Mouse (Mus musculus): ENCODE results near the gene Jmjd8. TPM values are rescaled to one million over a fixed set of nuclear protein-coding genes. Genes with fewer than 3 reads are reported as not detected.

Gene Jmjd8
- polyA plus RNA-seq, 1 experiment from 2014 or later: 72.8 TPM

GRCm38 (mm10) chr17:25809606-25810340 lies 18.9 kb upstream of the Jmjd8 start:
- ATAC-seq: peak; percentile 74
- 5% methylated on average over 25 of the region's 25 CpGs for WGBS
- Histone ChIP-seq H3K27me3 (peaks cover 6% of the 10 kb centered on the region; the same call in 1 of the 2 replicates), H3K9me3 (no peaks in the 10 kb centered on the region), H3K4me3 (replicated peaks) (peak overlapping the region; percentile 88), H3K4me1 (replicated peaks) (peaks cover 52% of the 10 kb centered on the region), H3K36me3 (no peaks in the 10 kb centered on the region), H3K9ac (replicated peaks) (peak overlapping the region; percentile 96), H3K27ac (peak overlapping the region; percentile 99), H3K4me2 (replicated peaks) (peak overlapping the region; percentile 88)

GRCm38 (mm10) chr17:25810890-25811289 lies 17.8 kb upstream of the Jmjd8 start:
- peaks cover 52% of the 10 kb centered on the region for H3K4me1 ChIP-seq (replicated peaks)
- no peak for ATAC-seq
- 69% methylated on average over 4 of the region's 4 CpGs for WGBS
- H3K27me3 ChIP-seq: peaks cover 6% of the 10 kb centered on the region; the same call in 1 of the 2 replicates
- no peak overlapping the region for H3K27ac ChIP-seq
- H3K36me3 ChIP-seq: no peaks in the 10 kb centered on the region
- H3K4me2 ChIP-seq (replicated peaks): peak overlapping the region; percentile 88
- peak overlapping the region; percentile 96; the same call in 1 of the 2 replicates for H3K9ac ChIP-seq (replicated peaks)
- peak overlapping the region; percentile 88 for H3K4me3 ChIP-seq (replicated peaks)
- no peaks in the 10 kb centered on the region for H3K9me3 ChIP-seq

- H3K27me3 ChIP-seq: peaks cover 24% of the 10 kb centered on the region
- H3K27ac ChIP-seq: no peak overlapping the region
- peak overlapping the region; percentile 65 for H3K9ac ChIP-seq (replicated peaks)
- H3K9me3 ChIP-seq: no peaks in the 10 kb centered on the region
- H3K36me3 ChIP-seq: peaks cover 25% of the 10 kb centered on the region
- WGBS: 3% methylated on average over 20 of the region's 20 CpGs
- H3K4me1 ChIP-seq (replicated peaks): peaks cover 46% of the 10 kb centered on the region
- H3K4me3 ChIP-seq (replicated peaks): peak overlapping the region; percentile 17
- H3K4me2 ChIP-seq (replicated peaks): peak overlapping the region; percentile 39
- no peak for ATAC-seq
These were observed 15.2 kb upstream of the Jmjd8 start for GRCm38 (mm10) chr17:25813471-25813870.

- 90% methylated on average over 11 of the region's 11 CpGs for WGBS
- H3K9ac ChIP-seq (replicated peaks): no peak overlapping the region
- no peaks in the 10 kb centered on the region for H3K9me3 ChIP-seq
- H3K4me1 ChIP-seq (replicated peaks): peaks cover 18% of the 10 kb centered on the region
- peaks cover 41% of the 10 kb centered on the region for H3K27me3 ChIP-seq
- no peak overlapping the region for H3K27ac ChIP-seq
- peaks cover 44% of the 10 kb centered on the region for H3K36me3 ChIP-seq
- no peak for ATAC-seq
- H3K4me3 ChIP-seq (replicated peaks): no peak overlapping the region
- no peak overlapping the region for H3K4me2 ChIP-seq (replicated peaks)
These were observed 11.0 kb upstream of the Jmjd8 start for GRCm38 (mm10) chr17:25817662-25818061.

GRCm38 (mm10) chr17:25818851-25819780 lies 9.6 kb upstream of the Jmjd8 start:
- peaks cover 44% of the 10 kb centered on the region for H3K36me3 ChIP-seq
- 8% methylated on average over 44 of the region's 46 CpGs for WGBS
- H3K27me3 ChIP-seq: peaks cover 41% of the 10 kb centered on the region
- H3K9ac ChIP-seq (replicated peaks): 0 out of 2 replicates have a peak overlapping the region, but pooled peaks have one; percentile 23
- H3K27ac ChIP-seq: no peak overlapping the region
- H3K4me1 ChIP-seq (replicated peaks): peaks cover 14% of the 10 kb centered on the region
- H3K4me2 ChIP-seq (replicated peaks): 0 out of 2 replicates have a peak overlapping the region, but pooled peaks have one; percentile 11
- H3K4me3 ChIP-seq (replicated peaks): 0 out of 2 replicates have a peak overlapping the region, but pooled peaks have one; percentile 5
- no peak for ATAC-seq
- H3K9me3 ChIP-seq: no peaks in the 10 kb centered on the region

GRCm38 (mm10) chr17:25823452-25823851 lies 5.2 kb upstream of the Jmjd8 start, which contains the start of gene Wdr24:
Wdr24 (plus strand) TSS chr17:25823627.
- Histone ChIP-seq H3K4me2 (replicated peaks) (peak within 1 kb of the TSS; percentile 99), H3K36me3 (peaks cover 48% of the 10 kb centered on the region), H3K4me1 (replicated peaks) (peaks cover 52% of the 10 kb centered on the region), H3K9ac (replicated peaks) (peak within 1 kb of the TSS; percentile 83), H3K4me3 (replicated peaks) (peak within 1 kb of the TSS; percentile 66), H3K27ac (peak within 1 kb of the TSS; percentile 72), H3K9me3 (no peaks in the 10 kb centered on the region), H3K27me3 (peaks cover 23% of the 10 kb centered on the region)
- WGBS: under 1% methylated on average over 18 of the region's 18 CpGs
- peak; percentile 68 for ATAC-seq

GRCm38 (mm10) chr17:25824362-25825142 lies 4.1 kb upstream of the Jmjd8 start:
- Histone ChIP-seq H3K4me3 (replicated peaks) (peak overlapping the region; percentile 66), H3K9ac (replicated peaks) (peak overlapping the region; percentile 83), H3K27me3 (peaks cover 12% of the 10 kb centered on the region), H3K36me3 (peaks cover 39% of the 10 kb centered on the region), H3K9me3 (no peaks in the 10 kb centered on the region), H3K4me2 (replicated peaks) (peak overlapping the region; percentile 99), H3K27ac (no peak overlapping the region), H3K4me1 (replicated peaks) (peaks cover 56% of the 10 kb centered on the region)
- WGBS: 76% methylated on average over 17 of the region's 17 CpGs
- ATAC-seq: no peak

GRCm38 (mm10) chr17:25825311-25825710 lies 3.4 kb upstream of the Jmjd8 start:
- Histone ChIP-seq H3K36me3 (peaks cover 39% of the 10 kb centered on the region), H3K9ac (replicated peaks) (peak overlapping the region; percentile 49), H3K27ac (no peak overlapping the region), H3K4me2 (replicated peaks) (peak overlapping the region; percentile 99), H3K4me1 (replicated peaks) (peaks cover 64% of the 10 kb centered on the region), H3K9me3 (no peaks in the 10 kb centered on the region), H3K27me3 (peaks cover 4% of the 10 kb centered on the region), H3K4me3 (replicated peaks) (no peak overlapping the region)
- no peak for ATAC-seq
- WGBS: 93% methylated on average over 6 of the region's 6 CpGs

GRCm38 (mm10) chr17:25825984-25826570 lies 2.6 kb upstream of the Jmjd8 start:
- 0 out of 2 replicates have a peak overlapping the region, but pooled peaks have one; percentile 3 for H3K4me2 ChIP-seq (replicated peaks)
- no peak overlapping the region for H3K4me3 ChIP-seq (replicated peaks)
- H3K36me3 ChIP-seq: peaks cover 45% of the 10 kb centered on the region
- H3K27me3 ChIP-seq: no peaks in the 10 kb centered on the region
- H3K9me3 ChIP-seq: no peaks in the 10 kb centered on the region
- peaks cover 72% of the 10 kb centered on the region for H3K4me1 ChIP-seq (replicated peaks)
- no peak overlapping the region for H3K9ac ChIP-seq (replicated peaks)
- H3K27ac ChIP-seq: no peak overlapping the region
- 95% methylated on average over 27 of the region's 27 CpGs for WGBS
- no peak for ATAC-seq

GRCm38 (mm10) chr17:25827011-25827410 lies 1.7 kb upstream of the Jmjd8 start:
- no peak overlapping the region for H3K27ac ChIP-seq
- no peak overlapping the region; the same call in 1 of the 2 replicates for H3K9ac ChIP-seq (replicated peaks)
- peaks cover 81% of the 10 kb centered on the region for H3K4me1 ChIP-seq (replicated peaks)
- no peak overlapping the region for H3K4me3 ChIP-seq (replicated peaks)
- no peak overlapping the region for H3K4me2 ChIP-seq (replicated peaks)
- peaks cover 51% of the 10 kb centered on the region for H3K36me3 ChIP-seq
- H3K27me3 ChIP-seq: no peaks in the 10 kb centered on the region
- ATAC-seq: no peak
- 95% methylated on average over 13 of the region's 13 CpGs for WGBS
- H3K9me3 ChIP-seq: no peaks in the 10 kb centered on the region
